Comparison of ENCODE assay signal across 17 mouse cellular contexts in genomic region chr4:109705349-109705748, GRCm38 (mm10).
"Had no signal": no experiment of that assay in that cellular context is flagged by ENCODE, and none has a peak within 500 bp of the region (broad histone marks: within the 10 kb centered on the region; RNA-seq: fewer than 3 reads in every experiment).

No protein-coding gene starts in this region.

- ATAC-seq: hindbrain, postnatal 0 days; intestine, embryonic 16.5 days; liver, embryonic 12.5 days had no signal

- DNase-seq: gastrocnemius, postnatal 14 days; gastrocnemius, postnatal 36 days; heart, adult 11 months; heart, adult 2 months; heart, postnatal 14 days; heart, postnatal 36 days; kidney, adult 11 months; kidney, adult 2 months; kidney, adult 9 months; kidney, postnatal 14 days; kidney, postnatal 36 days; layer of hippocampus, adult 9-11 months; layer of hippocampus, postnatal 36 days; left cerebral cortex, postnatal 4 days had no signal
